Mouse (Mus musculus): ENCODE measurements around the gene Zfp157. TPM values are rescaled to one million over a fixed set of nuclear protein-coding genes. Genes with fewer than 3 reads are reported as not detected.
"Not testable (repeated sequence)": the region's sequence is repeated elsewhere in the genome, so short reads cannot be mapped to it uniquely, and the experiment has no call there.

The Zfp157 gene
- polyA plus RNA-seq, 1 experiment: 2.1 TPM

- H3K79me2 ChIP-seq (ENCODE audit: control insufficient read depth, insufficient read depth): no peaks in the 10 kb centered on the region
- TF ChIP-seq CEBPB (IDR thresholded peaks at IDR 0.05; ENCODE audit: insufficient read depth, poor library complexity, severe bottlenecking): no peak
- no peak for TF ChIP-seq MYOD1 (IDR thresholded peaks at IDR 0.05; ENCODE audit: control insufficient read depth in 1 of 3, insufficient read length in 2 of 3, low read depth in 2 of 3)
- no peak for TF ChIP-seq POLR2AphosphoS2 (IDR thresholded peaks at IDR 0.05; ENCODE audit: insufficient read length, low read depth)
- no peak for TF ChIP-seq TCF12 (IDR thresholded peaks at IDR 0.05; ENCODE audit: insufficient read depth, poor library complexity, severe bottlenecking)
- no peak for TF ChIP-seq TCF3 (IDR thresholded peaks at IDR 0.05; ENCODE audit: insufficient read length, low read depth)
- TF ChIP-seq MAX (IDR thresholded peaks at IDR 0.05; ENCODE audit: low read depth): no peak
- no peak for TF ChIP-seq REST (IDR thresholded peaks at IDR 0.05; ENCODE audit: insufficient read depth, insufficient read length)
- TF ChIP-seq SRF (IDR thresholded peaks at IDR 0.05; ENCODE audit: control insufficient read depth, insufficient read length, low read depth): no peak
- TF ChIP-seq E2F4 (IDR thresholded peaks at IDR 0.05; ENCODE audit: insufficient read depth): no peak
- H3K4me2 ChIP-seq (ENCODE audit: low read depth): no peak overlapping the region
- H3K36me3 ChIP-seq (ENCODE audit: control insufficient read depth, insufficient read depth): no peaks in the 10 kb centered on the region
- H3ac ChIP-seq (ENCODE audit: control insufficient read depth, insufficient read length): no peak overlapping the region
- no peak overlapping the region for H3K4me3 ChIP-seq
- no peaks in the 10 kb centered on the region for H3K27me3 ChIP-seq (ENCODE audit: control insufficient read depth, insufficient read depth, insufficient read length)
These were observed 32.3 kb downstream of the Zfp157 start for GRCm38 (mm10) chr5:138473601-138474000.

GRCm38 (mm10) chr5:138504548-138504947 is 63.3 kb downstream of the Zfp157 start:
- not testable (repeated sequence) for H3K27me3 ChIP-seq (ENCODE audit: control insufficient read depth, insufficient read depth, insufficient read length); H3ac ChIP-seq (ENCODE audit: control insufficient read depth, insufficient read length); H3K36me3 ChIP-seq (ENCODE audit: control insufficient read depth, insufficient read depth); H3K4me2 ChIP-seq (ENCODE audit: low read depth); H3K79me2 ChIP-seq (ENCODE audit: control insufficient read depth, insufficient read depth); H3K4me3 ChIP-seq

Other genes with a start within 250 kb of the Zfp157 start
- 2.5 TPM for gene Mblac1, start 247.2 kb upstream of the Zfp157 start, polyA plus RNA-seq (2012; fragmentation: generic; extraction: Trizol)
- gene Nxpe5, start 215.6 kb upstream of the Zfp157 start, polyA plus RNA-seq (2012; fragmentation: generic; extraction: Trizol): not detected
- gene Lamtor4, start 186.0 kb upstream of the Zfp157 start, polyA plus RNA-seq (2012; fragmentation: generic; extraction: Trizol): 97.7 TPM
- gene BC037034, start 177.4 kb upstream of the Zfp157 start, polyA plus RNA-seq (2012; fragmentation: generic; extraction: Trizol): 6.7 TPM
- gene Gal3st4, start 168.6 kb upstream of the Zfp157 start, polyA plus RNA-seq (2012; fragmentation: generic; extraction: Trizol): not detected
- 0.01 TPM for gene Gm43720, start 161.5 kb upstream of the Zfp157 start, polyA plus RNA-seq (2012; fragmentation: generic; extraction: Trizol)
- 0.54 TPM for gene Gpc2, start 161.5 kb upstream of the Zfp157 start, polyA plus RNA-seq (2012; fragmentation: generic; extraction: Trizol)
- 0.01 TPM for gene Stag3, start 161.2 kb upstream of the Zfp157 start, polyA plus RNA-seq (2012; fragmentation: generic; extraction: Trizol)
- gene Pvrig, start 99.5 kb upstream of the Zfp157 start, polyA plus RNA-seq (2012; fragmentation: generic; extraction: Trizol): 0.04 TPM
- gene 1700123K08Rik, start 123.2 kb downstream of the Zfp157 start, polyA plus RNA-seq (2012; fragmentation: generic; extraction: Trizol): not detected
- gene Zfp68, start 178.3 kb downstream of the Zfp157 start, polyA plus RNA-seq (2012; fragmentation: generic; extraction: Trizol): 5.7 TPM
- gene A430033K04Rik, start 181.4 kb downstream of the Zfp157 start, polyA plus RNA-seq (2012; fragmentation: generic; extraction: Trizol): 1.3 TPM

Data from myocyte (in vitro differentiated cells).